Mouse (Mus musculus): ENCODE data around the gene Prmt2.
A peak's percentile ranks its signal among the peaks of the same experiment; 100 is the strongest.

Prmt2 gene

GRCm38 (mm10) chr10:76218240-76218639, 19.4 kb downstream of the Prmt2 start:
- DNase-seq (ENCODE audit: low spot score in 2 of 2): no peak

- no peak for DNase-seq (ENCODE audit: low spot score in 2 of 2)
These were observed 20.6 kb downstream of the Prmt2 start for GRCm38 (mm10) chr10:76217056-76217455.

GRCm38 (mm10) chr10:76214161-76214560, 23.5 kb downstream of the Prmt2 start:
- DNase-seq (ENCODE audit: low spot score in 2 of 2): no peak

GRCm38 (mm10) chr10:76212121-76212520, 25.5 kb downstream of the Prmt2 start:
- DNase-seq (ENCODE audit: low spot score in 2 of 2): no peak

- DNase-seq (ENCODE audit: low spot score in 2 of 2): no peak
These were observed 26.9 kb downstream of the Prmt2 start for GRCm38 (mm10) chr10:76210806-76211205.

GRCm38 (mm10) chr10:76209241-76209640, 28.4 kb downstream of the Prmt2 start:
- DNase-seq (ENCODE audit: low spot score in 2 of 2): no peak

GRCm38 (mm10) chr10:76207262-76207796, 30.3 kb downstream of the Prmt2 start:
- DNase-seq (ENCODE audit: low spot score in 2 of 2): no peak

GRCm38 (mm10) chr10:76203798-76204283, 33.8 kb downstream of the Prmt2 start:
- DNase-seq (ENCODE audit: low spot score in 2 of 2): no peak

- DNase-seq (ENCODE audit: low spot score in 2 of 2): peak; percentile 11 to 34
These were observed 35.7 kb downstream of the Prmt2 start for GRCm38 (mm10) chr10:76201978-76202377.

- DNase-seq (ENCODE audit: low spot score in 2 of 2): no peak
These were observed 36.2 kb downstream of the Prmt2 start for GRCm38 (mm10) chr10:76201416-76201815.

GRCm38 (mm10) chr10:76188010-76188409, 49.7 kb downstream of the Prmt2 start:
- no peak for DNase-seq (ENCODE audit: low spot score in 2 of 2)

- DNase-seq (ENCODE audit: low spot score in 2 of 2): no peak
These were observed 52.4 kb downstream of the Prmt2 start for GRCm38 (mm10) chr10:76185216-76185615.

GRCm38 (mm10) chr10:76174899-76175298, 62.8 kb downstream of the Prmt2 start:
- DNase-seq (ENCODE audit: low spot score in 2 of 2): no peak

- no peak for DNase-seq (ENCODE audit: low spot score in 2 of 2)
These were observed 79.7 kb downstream of the Prmt2 start for GRCm38 (mm10) chr10:76158009-76158408.

- DNase-seq (ENCODE audit: low spot score in 2 of 2): no peak
These were observed 80.1 kb downstream of the Prmt2 start for GRCm38 (mm10) chr10:76157528-76157927.
